Mouse (Mus musculus): ENCODE results near the gene Vmn1r152. TPM values are rescaled to one million over a fixed set of nuclear protein-coding genes. Genes with fewer than 3 reads are reported as not detected.

Vmn1r152 gene
- not detected for polyA plus RNA-seq (2017; shearing (Covaris generic))

DNA sequence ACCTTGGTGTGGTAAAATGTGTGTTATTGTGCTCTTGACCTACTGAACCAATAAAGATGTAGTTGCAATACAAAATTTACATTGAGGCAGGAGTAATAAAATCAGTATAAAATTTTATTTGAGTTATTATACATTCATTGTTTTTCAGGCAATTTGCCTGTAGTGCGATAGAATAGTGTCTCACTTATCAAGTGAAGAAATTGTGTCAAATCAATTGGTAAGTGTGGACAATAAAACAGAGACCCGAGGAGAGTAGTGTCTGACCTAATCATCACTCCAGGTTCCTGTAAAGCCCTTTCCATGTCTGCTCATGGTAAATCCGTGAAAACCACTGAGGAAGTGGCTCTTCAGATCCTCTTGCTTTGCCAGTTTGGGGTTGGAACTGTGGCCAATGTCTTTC is at the start of gene Vmn1r152:
TSS of gene Vmn1r152 (plus strand) at position 301 of the 400 bp plus-strand sequence.

DNA sequence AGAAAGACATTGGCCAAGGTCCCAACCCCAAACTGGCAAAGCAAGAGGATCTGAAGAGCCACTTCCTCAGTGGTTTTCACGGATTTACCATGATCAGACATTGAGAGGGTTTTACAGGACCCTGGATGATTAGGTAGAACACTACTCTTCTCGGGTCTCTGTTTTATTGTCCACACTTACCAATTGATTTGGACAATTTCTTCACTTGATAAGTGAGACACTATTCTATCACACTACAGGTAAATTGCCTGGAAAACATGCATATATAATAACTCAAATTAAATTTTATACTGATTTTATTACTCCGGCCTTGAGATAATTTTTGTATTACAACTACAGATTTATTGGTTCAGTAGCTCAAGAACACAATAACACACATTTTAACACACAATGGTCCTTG is 23.2 kb upstream of the Vmn1r152 start, which contains the start of gene Vmn1r151:
TSS of gene Vmn1r151 (minus strand) at position 101 of the 400 bp plus-strand sequence.

DNA sequence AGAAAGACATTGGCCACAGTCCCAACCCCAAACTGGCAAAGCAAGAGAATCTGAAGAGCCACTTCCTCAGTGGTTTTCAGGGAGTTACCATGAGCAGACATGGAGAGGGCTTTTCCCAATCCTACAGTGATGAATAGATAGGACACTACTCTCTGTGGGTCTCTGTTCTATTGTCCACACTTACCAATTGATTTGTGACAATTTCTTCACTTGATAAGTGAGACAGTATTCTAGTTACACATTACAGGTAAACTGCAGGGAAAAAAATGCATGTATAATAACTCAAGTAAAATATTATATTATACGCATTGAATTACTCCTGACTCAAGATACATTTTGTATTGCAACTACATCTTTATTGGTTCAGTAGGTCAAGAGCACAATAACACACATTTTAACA is 12.0 kb downstream of the Vmn1r152 start, which contains the start of gene Gm8677:
TSS of gene Gm8677 (minus strand) at position 101 of the 400 bp plus-strand sequence.

DNA sequence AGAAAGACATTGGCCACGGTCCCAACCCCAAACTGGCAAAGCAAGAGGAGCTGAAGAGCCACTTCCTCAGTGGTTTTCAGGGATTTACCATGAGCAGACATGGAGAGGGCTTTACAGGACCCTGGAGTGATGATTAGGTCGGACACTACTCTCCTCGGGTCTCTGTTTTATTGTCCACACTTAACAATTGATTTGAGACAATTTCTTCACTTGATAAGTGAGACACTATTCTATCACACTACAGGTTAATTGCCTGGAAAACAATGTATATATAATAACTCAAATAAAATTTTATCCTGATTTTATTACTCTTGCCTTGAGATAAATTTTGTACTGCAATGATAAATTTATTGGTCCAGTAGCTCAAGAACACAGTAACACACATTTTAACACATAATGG is 42.5 kb downstream of the Vmn1r152 start, which contains the start of gene Gm4201:
TSS of gene Gm4201 (minus strand) at position 101 of the 400 bp plus-strand sequence.

Other genes with a start within 250 kb of the Vmn1r152 start
- gene Gm4187, start 193.2 kb upstream of the Vmn1r152 start, polyA plus RNA-seq (2017; shearing (Covaris generic)) = not detected
- gene Gm8660, start 151.9 kb upstream of the Vmn1r152 start, polyA plus RNA-seq (2017; shearing (Covaris generic)) = not detected
- gene Vmn1r148, start 109.4 kb upstream of the Vmn1r152 start, polyA plus RNA-seq (2017; shearing (Covaris generic)) = not detected
- not detected for gene Vmn1r149, start 84.7 kb upstream of the Vmn1r152 start, polyA plus RNA-seq (2017; shearing (Covaris generic))
- gene Gm10665, start 58.9 kb upstream of the Vmn1r152 start, polyA plus RNA-seq (2017; shearing (Covaris generic)) = not detected
- gene Vmn1r151, start 23.3 kb upstream of the Vmn1r152 start, polyA plus RNA-seq (2017; shearing (Covaris generic)) = not detected
- not detected for gene Gm8677, start 11.9 kb downstream of the Vmn1r152 start, polyA plus RNA-seq (2017; shearing (Covaris generic))
- gene Gm4201, start 42.4 kb downstream of the Vmn1r152 start, polyA plus RNA-seq (2017; shearing (Covaris generic)) = not detected
- gene Gm4565, start 65.2 kb downstream of the Vmn1r152 start, polyA plus RNA-seq (2017; shearing (Covaris generic)) = not detected
- gene Vmn1r155, start 135.1 kb downstream of the Vmn1r152 start, polyA plus RNA-seq (2017; shearing (Covaris generic)) = not detected
- gene Gm8693, start 169.3 kb downstream of the Vmn1r152 start, polyA plus RNA-seq (2017; shearing (Covaris generic)) = not detected
- not detected for gene Gm4567, start 196.7 kb downstream of the Vmn1r152 start, polyA plus RNA-seq (2017; shearing (Covaris generic))
- gene Vmn1r157, start 238.7 kb downstream of the Vmn1r152 start, polyA plus RNA-seq (2017; shearing (Covaris generic)) = not detected

All from inflammation-experienced regulatory T-cells, adult 16 weeks (primary cell).